Mouse (Mus musculus) thymus, adult 2 months (tissue): Measurements from ENCODE around the gene Zmym6. TPM values are rescaled to one million over a fixed set of nuclear protein-coding genes. Genes with fewer than 3 reads are reported as not detected.

Source experiments
- DNase-seq: peaks from one replicate; pipeline ENCODE4 v3.0.0; 2021
- H3K27ac ChIP-seq: fragments of 200-500 bp; 2 replicates; pipeline ENCODE4 v1.5.1; 2012; ENCODE audit warnings: low read length, control low read depth; ENCODE audit not compliant: control insufficient read depth, insufficient read depth
- H3K27me3 ChIP-seq: fragments of 200-500 bp; 2 replicates; pipeline ENCODE4 v1.6.1; 2012; ENCODE audit warnings: mild to moderate bottlenecking, low read length, moderate library complexity, mixed read lengths; ENCODE audit not compliant: control insufficient read depth, insufficient read depth
- H3K36me3 ChIP-seq: fragments of 200-500 bp; 2 replicates; pipeline ENCODE4 v1.6.1; 2012; ENCODE audit warnings: mild to moderate bottlenecking, low read length, moderate library complexity; ENCODE audit not compliant: control insufficient read depth, insufficient read depth
- H3K4me1 ChIP-seq: fragments of 200-500 bp; replicated peaks from 2 replicates; pipeline ENCODE4 v1.6.1; 2012; ENCODE audit warnings: low read length; ENCODE audit not compliant: control insufficient read depth, insufficient read depth
- H3K4me3 ChIP-seq: fragments of 200-500 bp; 2 replicates; pipeline ENCODE4 v1.5.1; 2012; ENCODE audit warnings: mild to moderate bottlenecking, low read length, control low read depth, moderate library complexity; ENCODE audit not compliant: control insufficient read depth, insufficient read depth
- CTCF ChIP-seq: fragments of 200-500 bp; IDR thresholded peaks from 2 replicates; pipeline ENCODE4 v1.5.1; 2012; ENCODE audit warnings: mild to moderate bottlenecking, control low read depth, low read length, moderate library complexity, borderline replicate concordance; ENCODE audit not compliant: control insufficient read depth, poor library complexity, insufficient read depth; ENCODE audit errors: extremely low read depth
- POLR2A ChIP-seq: fragments of 200-500 bp; IDR thresholded peaks from 2 replicates; pipeline ENCODE4 v1.6.1; 2012; ENCODE audit warnings: mild to moderate bottlenecking, low read length, control low read depth, moderate library complexity; ENCODE audit not compliant: control insufficient read depth, poor library complexity, insufficient read depth; ENCODE audit errors: extremely low read depth
- WGBS: fragments of 180-500 bp; shearing (Covaris S2); methylation state at CpG from one replicate; pipeline ENCODE4 v1.1.7; 2018; 5-methylcytosine and 5-hydroxymethylcytosine counted together
- polyA plus RNA-seq: library from polyadenylated mRNA; depleted of rRNA; stranded (reverse); fragments of >200 nt; gene quantifications from 2 replicates; pipeline ENCODE4 v1.2.3, GENCODE M21; 2012; rRNA removed

The Zmym6 gene
- polyA plus RNA-seq, 1 experiment: 8.2 TPM

- peaks cover 18% of the 10 kb centered on the region; the same call in 1 of the 2 replicates for H3K27me3 ChIP-seq
Measured at GRCm38 (mm10) chr4:127172614-127173013, 95.4 kb downstream of the Zmym6 start.

GRCm38 (mm10) chr4:127173461-127173860 is 96.3 kb downstream of the Zmym6 start:
- no peak overlapping the region for H3K27ac ChIP-seq
- H3K4me1 ChIP-seq: peaks cover 9% of the 10 kb centered on the region
- TF ChIP-seq POLR2A (no peak), CTCF (no peak)
- no peaks in the 10 kb centered on the region for H3K36me3 ChIP-seq
- 4% methylated on average over 8 of the region's 8 CpGs for WGBS
- peaks cover 16% of the 10 kb centered on the region; the same call in 1 of the 2 replicates for H3K27me3 ChIP-seq
- no peak overlapping the region for H3K4me3 ChIP-seq
- peak; percentile 24 for DNase-seq

More at GRCm38 (mm10) chr4:127172614-127173013, 95.4 kb downstream of the Zmym6 start:
- no peak for DNase-seq
- Histone ChIP-seq H3K4me3 (no peak overlapping the region), H3K4me1 (peaks cover 10% of the 10 kb centered on the region), H3K36me3 (no peaks in the 10 kb centered on the region), H3K27ac (no peak overlapping the region)
- WGBS: 75% methylated on average over 4 of the region's 4 CpGs
- no peak for TF ChIP-seq POLR2A
- TF ChIP-seq CTCF: no peak

Other genes starting within 250 kb of the Zmym6 start
- gene Zmym4, start 109.2 kb upstream of the Zmym6 start, polyA plus RNA-seq: 7.9 and 8.9 TPM in 2 replicates
- 141 and 226 TPM in 2 replicates for gene Sfpq, start 56.1 kb upstream of the Zmym6 start, polyA plus RNA-seq
- 6.2 and 6.3 TPM in 2 replicates for gene Zmym1, start 16.2 kb upstream of the Zmym6 start, polyA plus RNA-seq
- gene Tmem35b, start 46.3 kb downstream of the Zmym6 start, polyA plus RNA-seq: 11.3 and 11.9 TPM in 2 replicates
- 2.6 and 3.6 TPM in 2 replicates for gene Dlgap3, start 91.8 kb downstream of the Zmym6 start, polyA plus RNA-seq
- gene Smim12, start 166.4 kb downstream of the Zmym6 start, polyA plus RNA-seq: 28.9 and 32.5 TPM in 2 replicates
- 8.4 and 13.4 TPM in 2 replicates for gene Gja4, start 236.7 kb downstream of the Zmym6 start, polyA plus RNA-seq